Mouse (Mus musculus): ENCODE data around the gene Gls. TPM values are rescaled to one million over a fixed set of nuclear protein-coding genes. Genes with fewer than 3 reads are reported as not detected.

Gls gene
- polyA plus RNA-seq, 1 experiment from 2014 or later = 16.0 TPM

DNA sequence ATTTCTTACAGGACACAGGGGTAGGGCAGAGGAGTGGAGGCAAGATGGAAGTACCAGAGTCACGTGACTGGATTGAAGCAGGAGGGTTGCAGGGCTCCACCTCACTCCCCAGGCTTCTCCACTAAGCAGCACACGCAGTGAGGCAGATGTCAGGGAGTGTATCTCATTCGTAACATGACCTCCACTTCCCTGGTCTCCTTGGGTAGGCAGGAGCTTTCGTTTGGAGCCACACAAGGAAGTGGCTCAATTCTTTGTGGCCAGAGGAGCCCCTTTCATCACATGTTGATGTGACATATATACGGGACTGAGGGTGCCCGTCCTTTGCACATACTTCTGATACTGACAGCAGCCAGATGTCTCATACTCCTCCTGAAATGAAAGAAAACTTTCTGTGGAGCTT is 103.2 kb downstream of the Gls start:
- H3K9me3 ChIP-seq = no peaks in the 10 kb centered on the region
- H3K36me3 ChIP-seq (replicated peaks) = peaks cover 16% of the 10 kb centered on the region
- no peak for DNase-seq (ENCODE audit: extremely low spot score, low spot score)
- no peaks in the 10 kb centered on the region for H3K27me3 ChIP-seq (ENCODE audit: poor library complexity, severe bottlenecking)
- no peak overlapping the region for H3K4me3 ChIP-seq
- H3K4me1 ChIP-seq = 0 out of 2 replicates have a peak, but pooled peaks cover 4% of the 10 kb centered on the region
- no peak overlapping the region for H3K27ac ChIP-seq
- WGBS = 77% methylated on average over 6 of the region's 6 CpGs

DNA sequence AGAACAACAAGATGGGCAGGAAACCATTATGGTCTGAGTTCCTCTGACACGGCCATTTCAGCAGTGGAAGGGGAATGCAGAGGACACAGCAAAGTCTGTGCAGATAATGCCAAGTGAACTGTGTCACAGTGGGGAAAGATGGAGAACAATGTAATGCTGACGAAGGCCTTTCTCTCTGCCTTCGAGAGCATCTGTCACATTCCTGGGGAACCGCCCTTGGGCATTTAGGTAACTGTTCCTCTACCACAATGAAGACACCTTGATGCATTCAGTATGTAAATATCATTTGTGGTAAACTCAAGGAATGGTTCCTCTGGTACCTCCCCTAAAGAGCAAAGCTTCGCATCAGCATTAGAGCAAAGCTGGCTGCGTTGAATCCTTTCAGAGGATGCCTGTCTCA is 105.7 kb downstream of the Gls start:
- 94% methylated on average over 6 of the region's 6 CpGs for WGBS
- Histone ChIP-seq H3K9me3 (no peaks in the 10 kb centered on the region), H3K36me3 (replicated peaks) (peaks cover 16% of the 10 kb centered on the region), H3K4me1 (0 out of 2 replicates have a peak, but pooled peaks cover 4% of the 10 kb centered on the region), H3K27me3 (ENCODE audit: poor library complexity, severe bottlenecking) (no peaks in the 10 kb centered on the region), H3K27ac (no peak overlapping the region), H3K4me3 (no peak overlapping the region)
- DNase-seq (ENCODE audit: extremely low spot score, low spot score) = no peak

DNA sequence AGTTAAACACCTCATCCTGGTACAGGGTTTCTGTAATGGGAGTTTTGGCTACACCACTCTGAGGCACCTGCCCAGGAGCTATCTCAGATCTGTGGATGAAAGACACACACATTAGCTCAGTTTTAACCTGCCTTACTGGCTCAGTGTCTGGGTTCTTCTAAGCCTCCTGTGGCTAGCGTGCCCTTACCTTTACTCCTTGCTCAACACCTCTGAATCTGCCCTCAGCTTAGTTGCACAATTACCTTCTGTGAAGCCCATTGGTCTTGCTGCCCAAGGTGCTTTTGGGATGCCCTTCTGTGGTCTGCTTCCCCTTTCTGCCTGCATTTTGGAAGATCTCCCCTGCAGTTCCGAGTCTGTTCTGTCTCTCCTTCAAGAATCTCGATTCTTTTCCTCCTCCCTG is 108.2 kb downstream of the Gls start:
- peaks cover 12% of the 10 kb centered on the region for H3K4me1 ChIP-seq
- DNase-seq (ENCODE audit: extremely low spot score, low spot score) = no peak
- no peak overlapping the region for H3K4me3 ChIP-seq
- H3K9me3 ChIP-seq = no peaks in the 10 kb centered on the region
- WGBS = 73% methylated on average over 3 of the region's 3 CpGs
- peaks cover 16% of the 10 kb centered on the region for H3K36me3 ChIP-seq (replicated peaks)
- no peak overlapping the region for H3K27ac ChIP-seq
- H3K27me3 ChIP-seq (ENCODE audit: poor library complexity, severe bottlenecking) = peaks cover 14% of the 10 kb centered on the region

DNA sequence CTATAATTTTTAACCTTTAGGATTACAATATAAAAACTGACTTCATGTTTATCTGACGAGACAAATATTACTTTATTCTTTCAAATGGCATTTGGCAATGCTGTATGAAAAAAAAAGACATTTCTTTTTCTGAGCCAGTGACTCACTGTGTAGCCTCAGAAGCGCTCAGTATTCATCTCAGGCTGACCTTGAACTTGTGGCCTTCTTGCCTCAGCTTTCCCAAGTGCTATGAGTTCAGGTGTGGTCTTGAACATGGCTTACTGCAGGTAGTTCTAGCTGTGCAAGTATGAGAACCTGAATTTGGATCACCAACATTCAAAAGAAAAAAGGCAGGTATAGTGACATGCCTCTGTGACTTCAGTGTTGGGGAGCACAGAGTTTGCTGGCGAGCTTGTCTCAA is 112.0 kb downstream of the Gls start:
- no peak for DNase-seq (ENCODE audit: extremely low spot score, low spot score)
- peaks cover 19% of the 10 kb centered on the region for H3K27me3 ChIP-seq (ENCODE audit: poor library complexity, severe bottlenecking)
- no peak overlapping the region for H3K27ac ChIP-seq
- WGBS = 89% methylated on average over 3 of the region's 3 CpGs
- H3K4me3 ChIP-seq = no peak overlapping the region
- H3K36me3 ChIP-seq (replicated peaks) = peaks cover 6% of the 10 kb centered on the region
- peaks cover 19% of the 10 kb centered on the region for H3K4me1 ChIP-seq
- no peaks in the 10 kb centered on the region for H3K9me3 ChIP-seq

DNA sequence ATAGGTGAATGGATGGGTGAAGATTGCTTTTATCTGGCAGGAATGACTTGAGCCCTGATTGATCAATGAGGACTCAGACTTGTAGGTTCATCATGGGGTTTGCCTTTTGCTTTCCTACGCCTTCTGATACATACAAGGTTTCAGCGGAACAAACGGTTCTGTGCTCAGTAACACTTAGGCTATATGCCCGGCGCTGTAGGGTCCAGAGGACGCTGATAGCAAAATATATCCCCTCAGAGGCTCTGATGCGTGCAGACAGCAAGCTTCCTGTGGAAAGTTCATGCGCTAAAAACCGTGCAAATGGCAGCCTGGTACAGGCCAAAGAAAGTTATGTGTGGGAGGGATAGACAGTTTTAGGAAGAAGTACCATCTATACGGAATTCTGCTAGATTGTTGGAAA is 112.8 kb downstream of the Gls start:
- no peak overlapping the region for H3K27ac ChIP-seq
- DNase-seq (ENCODE audit: extremely low spot score, low spot score) = no peak
- peak overlapping the region; percentile 89 for H3K4me3 ChIP-seq
- peaks cover 19% of the 10 kb centered on the region for H3K4me1 ChIP-seq
- WGBS = 47% methylated on average over 10 of the region's 10 CpGs
- H3K36me3 ChIP-seq (replicated peaks) = no peaks in the 10 kb centered on the region
- peaks cover 19% of the 10 kb centered on the region for H3K27me3 ChIP-seq (ENCODE audit: poor library complexity, severe bottlenecking)
- H3K9me3 ChIP-seq = no peaks in the 10 kb centered on the region

DNA sequence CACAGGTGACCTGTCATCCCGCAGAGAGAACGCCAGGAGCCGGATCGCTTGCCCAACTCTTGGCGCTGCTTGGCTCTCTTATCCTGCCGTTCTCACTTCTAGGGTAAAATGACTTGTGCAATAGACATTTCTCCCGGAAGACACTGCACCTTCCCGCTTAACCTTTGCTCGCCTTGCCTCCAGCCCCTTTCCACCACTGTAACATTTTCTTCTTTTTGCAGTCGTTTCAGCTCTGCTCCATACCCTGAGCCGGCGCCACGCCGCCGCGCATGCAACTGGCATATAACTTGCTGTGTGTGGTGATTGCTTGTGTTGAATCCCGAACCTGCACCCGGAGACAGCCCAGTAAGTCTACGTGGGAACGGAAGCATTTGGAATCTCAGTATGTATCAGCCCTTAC is 113.3 kb downstream of the Gls start:
- peak overlapping the region; percentile 85 for H3K27ac ChIP-seq
- no peaks in the 10 kb centered on the region for H3K9me3 ChIP-seq
- DNase-seq (ENCODE audit: extremely low spot score, low spot score) = no peak
- H3K27me3 ChIP-seq (ENCODE audit: poor library complexity, severe bottlenecking) = peaks cover 19% of the 10 kb centered on the region
- H3K4me1 ChIP-seq = peaks cover 19% of the 10 kb centered on the region
- H3K36me3 ChIP-seq (replicated peaks) = no peaks in the 10 kb centered on the region
- 1% methylated on average over 20 of the region's 20 CpGs for whole genome bisulfite sequencing
- H3K4me3 ChIP-seq = peak overlapping the region; percentile 89

DNA sequence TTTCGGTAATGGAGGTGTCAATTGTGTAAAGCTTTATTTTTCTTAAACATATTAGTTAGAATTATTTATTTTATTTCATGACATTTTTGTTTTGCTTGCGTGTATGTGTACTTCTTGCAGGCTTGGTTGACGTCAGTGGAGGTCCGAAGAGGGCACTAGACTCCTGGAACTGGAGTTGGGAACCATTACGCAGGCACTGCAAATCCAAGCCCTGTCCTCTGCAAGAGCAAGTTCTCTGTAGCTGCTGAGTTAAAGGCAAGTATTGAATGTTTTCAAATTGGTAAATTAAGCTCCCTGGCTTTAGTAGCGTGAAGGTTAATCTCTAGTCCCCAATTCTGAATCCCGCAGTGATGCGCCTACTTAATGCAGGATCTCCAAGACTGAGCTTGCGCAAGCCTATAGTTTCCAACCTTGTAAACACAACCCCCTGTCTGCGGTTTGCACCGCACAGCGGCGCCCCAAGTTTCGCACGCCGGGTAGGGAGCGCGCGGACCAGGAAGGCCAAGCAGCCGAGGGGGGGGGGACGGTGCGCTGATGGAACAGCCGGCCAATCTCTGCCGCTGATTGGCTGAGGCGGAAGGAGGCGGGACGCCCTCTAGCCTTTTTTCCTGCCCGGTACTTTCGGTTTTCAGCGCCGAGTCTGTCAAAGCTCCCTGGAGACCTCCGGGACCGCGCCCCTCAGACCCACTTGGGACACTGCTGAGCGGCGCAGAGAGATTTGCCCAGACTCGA is 114.0 kb downstream of the Gls start, which contains the start of gene Stat1:
Stat1 (plus strand) TSS at position 581 of the 732 bp plus-strand sequence.
- Histone ChIP-seq H3K4me1 (peaks cover 19% of the 10 kb centered on the region), H3K27me3 (ENCODE audit: poor library complexity, severe bottlenecking) (peaks cover 19% of the 10 kb centered on the region), H3K9me3 (no peaks in the 10 kb centered on the region), H3K27ac (peak within 1 kb of the TSS; percentile 85), H3K4me3 (peak within 1 kb of the TSS; percentile 89), H3K36me3 (replicated peaks) (no peaks in the 10 kb centered on the region)
- peak; percentile 95 for DNase-seq (ENCODE audit: extremely low spot score, low spot score)
- 4% methylated on average over 37 of the region's 37 CpGs for WGBS

DNA sequence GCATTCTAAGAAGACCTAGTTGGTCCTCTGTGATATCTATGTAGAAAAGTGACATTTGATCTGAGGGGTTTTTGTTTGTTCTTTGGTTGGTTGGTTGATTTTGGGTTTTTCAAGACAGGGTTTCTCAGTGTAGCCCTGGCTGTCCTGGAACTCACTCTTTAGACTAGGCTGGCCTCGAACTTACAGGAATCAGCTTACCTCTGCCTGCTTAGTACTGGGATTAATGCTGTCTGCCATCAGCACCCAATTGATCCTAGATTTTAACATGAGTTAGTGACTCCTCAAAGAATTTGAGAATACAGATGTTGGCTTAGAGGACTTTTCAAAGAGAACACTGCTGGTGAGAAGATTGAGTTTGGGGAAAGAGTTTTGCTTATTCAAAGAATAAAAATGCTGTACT is 115.3 kb downstream of the Gls start:
- no peak for DNase-seq (ENCODE audit: extremely low spot score, low spot score)
- Histone ChIP-seq H3K27me3 (ENCODE audit: poor library complexity, severe bottlenecking) (peaks cover 19% of the 10 kb centered on the region), H3K4me3 (no peak overlapping the region), H3K9me3 (no peaks in the 10 kb centered on the region), H3K4me1 (peaks cover 25% of the 10 kb centered on the region), H3K27ac (no peak overlapping the region), H3K36me3 (replicated peaks) (no peaks in the 10 kb centered on the region)
- 90% methylated on average over 1 of the region's 1 CpGs for WGBS

DNA sequence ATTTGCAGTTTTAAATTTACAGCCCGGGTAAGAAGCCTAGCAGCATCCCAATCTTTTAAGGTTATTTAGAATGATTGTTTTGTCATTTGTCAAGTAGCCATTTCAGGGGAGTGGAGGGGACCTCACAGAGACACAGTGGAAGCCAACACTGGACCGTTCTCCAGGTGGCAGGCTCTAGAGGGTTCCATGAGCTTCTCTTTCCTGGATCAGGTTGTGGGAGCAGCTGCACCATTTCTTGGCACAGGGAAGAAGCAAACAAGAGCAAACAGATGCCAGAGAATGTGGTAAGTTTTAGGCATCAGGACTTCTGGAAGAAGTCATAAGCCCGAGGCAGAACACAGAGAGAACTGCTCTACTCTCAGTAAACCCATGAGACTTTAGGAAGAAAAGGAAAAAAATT is 116.6 kb downstream of the Gls start:
- peaks cover 25% of the 10 kb centered on the region for H3K4me1 ChIP-seq
- no peaks in the 10 kb centered on the region for H3K36me3 ChIP-seq (replicated peaks)
- no peaks in the 10 kb centered on the region for H3K9me3 ChIP-seq
- WGBS = 88% methylated on average over 3 of the region's 3 CpGs
- DNase-seq (ENCODE audit: extremely low spot score, low spot score) = no peak
- H3K27ac ChIP-seq = no peak overlapping the region
- no peak overlapping the region for H3K4me3 ChIP-seq
- peaks cover 19% of the 10 kb centered on the region for H3K27me3 ChIP-seq (ENCODE audit: poor library complexity, severe bottlenecking)

DNA sequence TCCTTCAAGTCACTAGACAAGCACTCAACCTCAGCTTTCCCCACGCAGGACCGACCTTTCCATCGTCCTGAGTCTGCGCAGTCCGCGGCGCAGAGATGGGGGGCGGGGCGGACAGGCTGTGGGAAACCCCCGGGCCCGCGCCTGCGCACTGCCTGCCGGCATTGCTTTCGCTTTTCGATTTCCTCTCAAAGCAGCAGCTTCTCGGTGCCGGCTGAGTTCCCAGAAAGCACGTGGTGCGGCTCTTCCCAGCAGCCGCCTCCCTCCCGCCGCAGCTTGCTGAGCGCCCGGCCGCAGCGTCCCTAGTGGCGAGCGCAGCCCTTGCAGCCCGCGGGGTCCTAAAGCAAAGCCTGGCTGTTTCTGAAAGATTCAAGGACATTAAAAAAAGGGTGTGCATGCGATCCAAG is 119.4 kb downstream of the Gls start:
- Histone ChIP-seq H3K27me3 (ENCODE audit: poor library complexity, severe bottlenecking) (0 out of 2 replicates have a peak, but pooled peaks cover 3% of the 10 kb centered on the region), H3K27ac (peak overlapping the region; percentile 91), H3K4me1 (peaks cover 9% of the 10 kb centered on the region), H3K36me3 (replicated peaks) (no peaks in the 10 kb centered on the region), H3K9me3 (no peaks in the 10 kb centered on the region), H3K4me3 (peak overlapping the region; percentile 50)
- peak; percentile 97 for DNase-seq (ENCODE audit: extremely low spot score, low spot score)
- WGBS = under 1% methylated on average over 32 of the region's 32 CpGs

Other genes starting within 250 kb of the Gls start
- 8.4 and 9.8 TPM in 2 replicates for gene Stat4, start 246.1 kb downstream of the Gls start, polyA plus RNA-seq (2016; fragmentation: Nextera tagmentation; extraction: Ambion mirVana)
- 11.9 and 12.3 TPM in 2 replicates for gene Stat1, start 113.8 kb downstream of the Gls start, polyA plus RNA-seq (2016; fragmentation: Nextera tagmentation; extraction: Ambion mirVana)

Data from forebrain, embryonic 10.5 days (tissue).